Mouse (Mus musculus): ENCODE measurements at regions not wholly inside any gene's neighbourhood (a gene's known extent, or its start where the extent isn't known, plus 50 kb on each side); places are given as distances from the start of the nearest gene placed in this dataset.

DNA sequence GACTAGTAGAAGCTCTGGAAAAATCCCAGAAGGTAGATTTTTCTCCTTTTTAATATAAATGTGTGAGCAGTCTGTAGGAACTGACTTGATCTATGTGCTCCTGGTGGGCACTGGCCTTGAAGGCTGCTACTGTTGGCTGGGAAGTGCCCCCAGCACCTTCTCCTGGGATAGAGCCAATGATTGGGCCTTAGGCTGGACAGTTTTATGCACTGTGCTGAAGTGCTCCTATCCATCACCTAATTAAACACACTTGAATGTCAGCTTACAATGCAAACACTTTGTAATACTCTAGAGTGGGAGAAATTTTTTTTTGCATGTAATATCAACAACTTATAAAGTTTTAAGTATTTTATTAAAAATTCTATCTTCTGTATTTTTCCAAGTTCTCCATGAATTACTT lies 266.5 kb downstream of the Lyplal1 start:
- TF ChIP-seq CTCF (IDR thresholded peaks at IDR 0.05; ENCODE audit: low read depth, low read length): no peak
- no peak for TF ChIP-seq POLR2A (IDR thresholded peaks at IDR 0.05; ENCODE audit: insufficient read depth, low read length)

All from ES-Bruce4 (cell line).